8 mouse cellular contexts compared by ENCODE assay signal in genomic region chr9:43491024-43491751, GRCm38 (mm10).
DNase-seq lines count a peak whose midpoint lies in the region; ATAC-seq and TF ChIP-seq lines count a peak whose summit lies in the region.

No protein-coding gene starts in this region.

- H3K27ac ChIP-seq in forebrain, embryonic 14.5 days (ENCODE audit: low read depth, low read length), result no peak overlapping the region
- H3K27ac ChIP-seq in forebrain, embryonic 15.5 days (replicated peaks), result no peak overlapping the region
- H3K27ac ChIP-seq in liver, adult 2 months (replicated peaks; ENCODE audit: insufficient read depth, low read depth, low read length), result no peak overlapping the region

- no peaks in the 10 kb centered on the region for H3K4me1 ChIP-seq in forebrain, embryonic 14.5 days (ENCODE audit: control insufficient read depth, insufficient read depth, low read length)
- H3K4me1 ChIP-seq in forebrain, embryonic 15.5 days, result peaks cover 3% of the 10 kb centered on the region; the same call in 1 of the 2 replicates
- H3K4me1 ChIP-seq in liver, adult 2 months (ENCODE audit: control insufficient read depth, insufficient read depth, low read length), result peaks cover 4% of the 10 kb centered on the region

- H3K4me2 ChIP-seq in forebrain, embryonic 14.5 days (ENCODE audit: low read length), result no peak overlapping the region
- no peak overlapping the region for H3K4me2 ChIP-seq in forebrain, embryonic 15.5 days (replicated peaks)

- WGBS in forebrain, embryonic 14.5 days, result 78% methylated on average over 12 of the region's 12 CpGs
- 79% methylated on average over 12 of the region's 12 CpGs for WGBS in forebrain, embryonic 15.5 days
- whole genome bisulfite sequencing in liver, adult 2 months, result 48% methylated on average over 12 of the region's 12 CpGs

- no peak for ATAC-seq in forebrain, embryonic 14.5 days
- ATAC-seq in forebrain, embryonic 15.5 days (replicated peaks), result no peak

- H3K27me3 ChIP-seq in forebrain, embryonic 14.5 days (replicated peaks; ENCODE audit: control insufficient read depth, insufficient read depth, low read length), result no peaks in the 10 kb centered on the region
- H3K27me3 ChIP-seq in forebrain, embryonic 15.5 days, result no peaks in the 10 kb centered on the region
- H3K27me3 ChIP-seq in liver, adult 2 months (ENCODE audit: control insufficient read depth, insufficient read depth, low read length), result no peaks in the 10 kb centered on the region

- TF ChIP-seq CTCF in liver, adult 2 months (IDR thresholded peaks at IDR 0.05; ENCODE audit: low read depth, low read length), result peak; percentile 46

- H3K79me2 ChIP-seq in liver, adult 2 months (ENCODE audit: control insufficient read depth, insufficient read depth, low read length), result no peaks in the 10 kb centered on the region

- no peak overlapping the region for H3K9ac ChIP-seq in forebrain, embryonic 14.5 days (ENCODE audit: low read length)
- no peak overlapping the region for H3K9ac ChIP-seq in forebrain, embryonic 15.5 days (replicated peaks)
- H3K9ac ChIP-seq in liver, adult 2 months (ENCODE audit: low read depth, low read length), result no peak overlapping the region

- H3K36me3 ChIP-seq in forebrain, embryonic 14.5 days (ENCODE audit: control insufficient read depth, insufficient read depth, low read length), result no peaks in the 10 kb centered on the region
- H3K36me3 ChIP-seq in forebrain, embryonic 15.5 days, result no peaks in the 10 kb centered on the region
- H3K36me3 ChIP-seq in liver, adult 2 months (ENCODE audit: control insufficient read depth, insufficient read depth, low read length), result no peaks in the 10 kb centered on the region

- peak; percentile 65 for DNase-seq in forebrain, embryonic 14.5 days (ENCODE audit: low spot score)
- DNase-seq in liver, adult 2 months (ENCODE audit: extremely low read depth, low read depth, low spot score), result peak; percentile 82
- DNase-seq in liver (no peak), adipocyte (ENCODE audit: low spot score) (peak; percentile 10)
- peak; percentile 25 for DNase-seq in lung, postnatal 25 days (ENCODE audit: low spot score)
- no peak for DNase-seq in right cerebral cortex, postnatal 10 days (ENCODE audit: low spot score in 2 of 2)
- DNase-seq in right cerebral cortex, adult 18-20 months, result no peak

- H3K4me3 ChIP-seq in forebrain, embryonic 14.5 days (ENCODE audit: low read depth, low read length), result no peak overlapping the region
- no peak overlapping the region for H3K4me3 ChIP-seq in forebrain, embryonic 15.5 days
- no peak overlapping the region for H3K4me3 ChIP-seq in liver, adult 2 months (ENCODE audit: insufficient read depth, low read depth, low read length)

- no peaks in the 10 kb centered on the region for H3K9me3 ChIP-seq in forebrain, embryonic 14.5 days (replicated peaks; ENCODE audit: control insufficient read depth, low read length)
- H3K9me3 ChIP-seq in forebrain, embryonic 15.5 days, result no peaks in the 10 kb centered on the region

- TF ChIP-seq POLR2A in liver, adult 2 months (IDR thresholded peaks at IDR 0.05; ENCODE audit: extremely low read depth, insufficient read depth, low read length), result no peak

Comparison
In these comparisons a context has a peak if more than half of its experiments do, and no peak if none do; other contexts are left out.
1. DNase-seq: peak in forebrain, embryonic 14.5 days (single experiment), liver, adult 2 months (single experiment), adipocyte (single experiment) and lung, postnatal 25 days (single experiment); none in liver (single experiment), right cerebral cortex, postnatal 10 days (0 of 2) and right cerebral cortex, adult 18-20 months (single experiment).